Mouse (Mus musculus) embryonic facial prominence, embryonic 11.5 days (tissue): Measurements from ENCODE around the gene Nle1. TPM values are rescaled to one million over a fixed set of nuclear protein-coding genes. Genes with fewer than 3 reads are reported as not detected.

Experiments used
- ATAC-seq: fragments of 200-750 bp; cut with Nextera tagmentation; replicated peaks from 2 replicates; pipeline ENCODE4 v1.8.0; 2017; ENCODE audit warnings: low read depth; ENCODE audit not compliant: insufficient number of reproducible peaks, low FRiP score, low TSS enrichment
- DNase-seq: peaks from one replicate; pipeline ENCODE4 v3.0.0-alpha.2; 2015; ENCODE audit warnings: low spot score
- H3K27ac ChIP-seq: fragments of 300-500 bp; sonication (generic); replicated peaks from 2 replicates; pipeline ENCODE4 v1.5.1; 2014; ENCODE audit warnings: mild to moderate bottlenecking, low read depth, low read length, control low read depth
- H3K27me3 ChIP-seq: fragments of 300-500 bp; sonication (generic); 2 replicates; pipeline ENCODE4 v1.6.1; 2014; ENCODE audit warnings: mild to moderate bottlenecking, low read length, moderate library complexity, mixed read lengths; ENCODE audit not compliant: control insufficient read depth, insufficient read depth
- H3K36me3 ChIP-seq: fragments of 300-500 bp; sonication (generic); replicated peaks from 2 replicates; pipeline ENCODE4 v1.6.1; 2014; ENCODE audit warnings: low read depth, mild to moderate bottlenecking, low read length, moderate library complexity, mixed read lengths; ENCODE audit not compliant: control insufficient read depth, insufficient read depth
- H3K4me1 ChIP-seq: fragments of 300-500 bp; sonication (generic); 2 replicates; pipeline ENCODE4 v1.6.1; 2014; ENCODE audit warnings: low read length, mixed read lengths; ENCODE audit not compliant: control insufficient read depth, insufficient read depth
- H3K4me2 ChIP-seq: fragments of 300-500 bp; sonication (generic); 2 replicates; pipeline ENCODE4 v1.6.1; 2014; ENCODE audit warnings: low read depth, mild to moderate bottlenecking, control low read depth, low read length, moderate library complexity
- H3K4me3 ChIP-seq: fragments of 300-500 bp; sonication (generic); 2 replicates; pipeline ENCODE4 v1.5.1; 2014; ENCODE audit warnings: low read depth, low read length, control low read depth
- H3K9ac ChIP-seq: fragments of 300-500 bp; sonication (generic); replicated peaks from 2 replicates; pipeline ENCODE4 v1.6.1; 2014; ENCODE audit warnings: mild to moderate bottlenecking, control low read depth, low read length
- H3K9me3 ChIP-seq: fragments of 300-500 bp; sonication (generic); replicated peaks from 2 replicates; pipeline ENCODE4 v1.6.1; 2016; ENCODE audit warnings: mild to moderate bottlenecking, low read length, inconsistent platforms, mixed read lengths; ENCODE audit not compliant: control insufficient read depth
- WGBS: fragments of 180-500 bp; shearing (Covaris S2); extraction: QIAGEN DNeasy Blood & Tissue Kit; methylation state at CpG from one replicate; pipeline ENCODE4 v1.1.7; 2014; 5-methylcytosine and 5-hydroxymethylcytosine counted together
- polyA plus RNA-seq: library from polyadenylated mRNA; unstranded; fragments of >200 nt; fragmentation: Nextera tagmentation; extraction: Ambion mirVana; gene quantifications from 2 replicates; pipeline ENCODE4 v1.2.1, GENCODE M21; 2014

Gene Nle1
- polyA plus RNA-seq, 1 experiment from 2014 or later = 23.2 TPM

DNA sequence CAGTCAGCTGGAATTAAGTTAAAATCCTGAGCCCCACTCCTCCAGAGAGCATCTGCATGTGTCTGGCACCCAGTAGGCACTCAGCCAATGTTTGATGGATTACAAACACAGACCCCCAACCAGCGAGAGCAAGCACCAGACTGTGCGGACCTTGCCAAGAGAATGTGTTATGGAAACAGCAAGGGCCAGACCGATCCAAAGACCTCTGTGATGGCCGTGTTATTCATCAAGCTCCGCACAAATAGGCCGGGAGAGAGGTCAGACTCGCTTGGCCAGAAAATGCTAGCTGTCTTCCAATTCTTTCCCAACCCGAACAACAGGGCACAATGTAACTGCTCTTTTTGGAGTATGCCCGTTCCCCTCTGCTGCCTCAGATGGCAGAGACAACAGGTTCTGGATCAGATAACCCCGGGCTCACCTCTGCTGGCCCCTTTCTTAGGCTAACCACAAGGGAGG, 19.7 kb downstream of the Nle1 start:
- Histone ChIP-seq H3K4me2 (no peak overlapping the region), H3K4me1 (no peaks in the 10 kb centered on the region), H3K9me3 (no peaks in the 10 kb centered on the region), H3K36me3 (no peaks in the 10 kb centered on the region), H3K27me3 (no peaks in the 10 kb centered on the region), H3K9ac (no peak overlapping the region), H3K27ac (no peak overlapping the region), H3K4me3 (no peak overlapping the region)
- ATAC-seq = no peak
- DNase-seq = no peak
- 68% methylated on average over 10 of the region's 10 CpGs for WGBS

DNA sequence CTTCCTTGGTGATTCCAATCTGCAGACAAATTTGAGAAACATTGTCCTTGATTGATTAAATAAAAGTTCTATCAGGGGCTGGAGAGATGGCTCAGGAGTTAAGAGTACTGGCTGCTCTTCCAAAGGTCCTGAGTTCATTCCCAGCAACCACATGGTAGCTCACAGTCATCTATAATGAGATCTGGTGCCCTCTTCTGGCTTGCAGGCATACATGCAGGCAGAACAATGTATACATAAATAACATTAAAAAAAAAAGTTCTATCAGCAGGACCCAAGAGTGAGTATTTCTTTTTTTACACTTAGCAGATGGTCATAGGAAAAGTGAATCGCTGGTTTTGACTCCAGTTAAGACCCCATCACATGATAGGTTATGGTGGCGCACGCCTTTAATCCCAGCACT, 21.7 kb downstream of the Nle1 start:
- H3K27me3 ChIP-seq = no peaks in the 10 kb centered on the region
- no peak overlapping the region for H3K27ac ChIP-seq
- 90% methylated on average over 3 of the region's 3 CpGs for WGBS
- no peak overlapping the region for H3K4me2 ChIP-seq
- H3K4me1 ChIP-seq = no peaks in the 10 kb centered on the region
- no peaks in the 10 kb centered on the region for H3K9me3 ChIP-seq
- ATAC-seq (no peak), DNase-seq (peak; percentile 10)
- no peak overlapping the region for H3K4me3 ChIP-seq
- no peaks in the 10 kb centered on the region for H3K36me3 ChIP-seq
- no peak overlapping the region for H3K9ac ChIP-seq

DNA sequence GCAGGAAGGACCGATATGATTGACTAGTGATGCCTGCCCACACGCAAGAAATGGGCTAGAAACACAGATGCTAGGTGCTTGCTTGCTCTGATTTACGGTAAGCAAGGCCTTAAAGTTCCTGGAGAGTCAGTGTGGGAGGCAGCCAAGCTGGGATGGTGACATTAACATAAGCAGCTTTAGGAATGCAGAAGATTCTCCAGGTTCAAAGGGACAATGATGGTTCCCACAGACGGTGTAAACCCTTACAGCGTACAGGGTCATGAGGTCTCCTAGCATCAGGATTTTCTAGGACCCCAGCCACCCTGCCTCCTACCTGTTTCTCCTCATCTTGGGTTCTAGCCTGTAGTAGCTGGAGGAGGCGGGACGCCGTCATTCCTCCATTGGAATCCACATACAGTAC, 25.0 kb downstream of the Nle1 start:
- 69% methylated on average over 8 of the region's 8 CpGs for WGBS
- no peak for ATAC-seq
- H3K27me3 ChIP-seq = no peaks in the 10 kb centered on the region
- no peak overlapping the region for H3K9ac ChIP-seq
- H3K4me2 ChIP-seq = no peak overlapping the region
- no peaks in the 10 kb centered on the region for H3K9me3 ChIP-seq
- H3K4me1 ChIP-seq = no peaks in the 10 kb centered on the region
- no peak overlapping the region for H3K27ac ChIP-seq
- H3K4me3 ChIP-seq = no peak overlapping the region
- no peaks in the 10 kb centered on the region for H3K36me3 ChIP-seq
- DNase-seq = no peak

DNA sequence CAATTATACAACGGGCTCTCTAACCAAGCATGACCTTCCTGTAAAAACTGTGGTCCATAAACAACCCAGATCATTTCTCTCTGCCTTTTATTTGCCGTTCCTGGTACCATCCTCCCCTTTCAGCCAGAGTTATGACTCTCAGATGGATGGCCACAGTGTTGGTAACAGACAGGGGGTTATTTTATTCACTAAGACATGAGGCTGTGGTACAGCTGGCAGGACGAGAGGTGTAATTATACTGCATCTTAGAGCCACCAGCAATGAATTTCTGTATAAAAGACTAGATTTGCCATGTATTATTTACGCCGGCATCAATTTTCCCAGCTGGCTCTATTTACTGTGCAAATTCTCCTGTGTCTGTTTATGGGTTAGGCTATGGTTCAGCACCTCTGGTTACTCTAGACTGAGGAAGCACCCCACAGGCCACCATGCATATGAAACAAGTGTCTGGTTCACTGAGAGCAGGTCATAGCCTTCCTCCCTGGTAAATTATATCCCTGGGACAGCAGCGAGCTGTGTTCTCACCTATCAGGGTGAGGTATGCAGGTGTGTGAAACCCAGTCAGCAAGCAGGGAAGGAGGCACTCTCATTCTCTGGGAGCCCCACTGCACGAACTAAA, 30.4 kb downstream of the Nle1 start:
- WGBS = 88% methylated on average over 7 of the region's 7 CpGs
- Histone ChIP-seq H3K27ac (no peak overlapping the region), H3K4me1 (no peaks in the 10 kb centered on the region), H3K9me3 (no peaks in the 10 kb centered on the region), H3K4me3 (no peak overlapping the region), H3K9ac (no peak overlapping the region), H3K4me2 (no peak overlapping the region), H3K27me3 (no peaks in the 10 kb centered on the region), H3K36me3 (no peaks in the 10 kb centered on the region)
- no peak for DNase-seq
- ATAC-seq = no peak

DNA sequence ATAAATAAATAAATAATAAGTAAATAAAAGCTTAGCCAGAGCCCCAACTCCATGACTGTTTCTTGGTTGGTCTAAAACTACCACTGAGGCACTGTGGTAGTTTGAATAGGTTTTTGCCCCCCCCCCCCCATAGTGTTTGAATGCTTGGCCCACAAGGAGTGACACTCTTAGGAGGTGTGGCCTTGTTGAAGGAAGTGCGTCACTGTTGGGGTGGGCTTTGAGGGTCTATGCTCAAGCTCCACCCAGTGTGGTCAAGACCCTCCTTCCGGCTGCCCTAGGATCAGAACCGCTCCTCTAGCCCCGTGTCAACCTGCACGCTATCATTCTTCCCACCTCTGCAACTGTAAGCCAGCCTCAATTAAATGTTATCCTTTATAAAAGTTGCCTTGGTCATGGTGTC, 32.6 kb downstream of the Nle1 start:
- 83% methylated on average over 5 of the region's 5 CpGs for WGBS
- DNase-seq = no peak
- H3K4me1 ChIP-seq = no peaks in the 10 kb centered on the region

DNA sequence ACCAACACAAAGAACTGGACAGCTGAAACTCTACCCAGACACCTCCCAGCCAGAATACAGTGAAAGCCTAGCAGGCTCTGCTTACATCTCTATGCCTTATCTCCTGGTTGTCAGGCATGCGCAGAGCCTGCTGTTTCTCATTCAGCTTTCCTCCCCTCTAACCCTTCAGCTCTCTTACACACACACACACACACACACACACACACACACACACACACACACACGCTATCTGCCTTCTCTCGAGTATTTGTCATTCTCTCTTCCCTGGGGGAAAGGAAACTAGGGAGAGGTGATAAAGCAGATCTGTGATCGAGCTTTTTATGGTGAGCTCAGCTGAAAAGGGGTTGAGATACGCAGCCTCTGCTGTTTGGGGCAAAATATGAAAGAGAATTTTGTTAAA, 33.3 kb downstream of the Nle1 start:
- ATAC-seq (no peak), DNase-seq (no peak)
- 79% methylated on average over 5 of the region's 5 CpGs for WGBS
- Histone ChIP-seq H3K27me3 (no peaks in the 10 kb centered on the region), H3K36me3 (no peaks in the 10 kb centered on the region), H3K4me1 (no peaks in the 10 kb centered on the region; the same call in 1 of the 2 replicates), H3K4me3 (no peak overlapping the region), H3K9me3 (no peaks in the 10 kb centered on the region), H3K4me2 (no peak overlapping the region), H3K9ac (no peak overlapping the region), H3K27ac (no peak overlapping the region)

More for the DNA sequence above, 32.6 kb downstream of the Nle1 start:
- Histone ChIP-seq H3K27me3 (no peaks in the 10 kb centered on the region), H3K9me3 (no peaks in the 10 kb centered on the region), H3K9ac (no peak overlapping the region), H3K4me3 (no peak overlapping the region), H3K27ac (no peak overlapping the region), H3K4me2 (no peak overlapping the region), H3K36me3 (no peaks in the 10 kb centered on the region)
- ATAC-seq = no peak

DNA sequence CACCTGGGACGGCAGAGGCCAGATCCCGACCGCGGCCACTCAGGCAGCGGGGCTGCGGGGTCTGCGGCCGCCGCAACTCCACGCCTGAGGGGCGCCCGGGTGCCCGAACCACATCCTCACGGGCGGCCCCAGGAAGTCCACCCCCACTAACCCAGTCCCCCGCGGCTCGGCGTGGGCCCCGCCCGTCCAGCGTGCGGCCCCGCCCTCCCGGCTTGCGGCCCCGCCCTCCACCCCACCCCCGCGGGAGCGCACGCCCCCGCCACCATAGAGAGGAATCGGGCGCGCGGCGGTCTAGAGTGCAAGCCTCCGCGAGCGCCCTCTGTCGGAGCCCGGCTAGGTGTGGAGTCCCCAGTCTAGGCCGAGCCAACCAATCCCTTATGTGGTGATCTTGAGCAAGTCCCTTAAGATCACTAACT, 37.2 kb downstream of the Nle1 start, which contains the start of gene Rffl:
TSS of gene Rffl (minus strand) at position 180 of the 416 bp plus-strand sequence.
- ATAC-seq = peak; percentile 96
- H3K27ac ChIP-seq = no peak within 1 kb of the TSS
- WGBS = under 1% methylated on average over 43 of the region's 43 CpGs

DNA sequence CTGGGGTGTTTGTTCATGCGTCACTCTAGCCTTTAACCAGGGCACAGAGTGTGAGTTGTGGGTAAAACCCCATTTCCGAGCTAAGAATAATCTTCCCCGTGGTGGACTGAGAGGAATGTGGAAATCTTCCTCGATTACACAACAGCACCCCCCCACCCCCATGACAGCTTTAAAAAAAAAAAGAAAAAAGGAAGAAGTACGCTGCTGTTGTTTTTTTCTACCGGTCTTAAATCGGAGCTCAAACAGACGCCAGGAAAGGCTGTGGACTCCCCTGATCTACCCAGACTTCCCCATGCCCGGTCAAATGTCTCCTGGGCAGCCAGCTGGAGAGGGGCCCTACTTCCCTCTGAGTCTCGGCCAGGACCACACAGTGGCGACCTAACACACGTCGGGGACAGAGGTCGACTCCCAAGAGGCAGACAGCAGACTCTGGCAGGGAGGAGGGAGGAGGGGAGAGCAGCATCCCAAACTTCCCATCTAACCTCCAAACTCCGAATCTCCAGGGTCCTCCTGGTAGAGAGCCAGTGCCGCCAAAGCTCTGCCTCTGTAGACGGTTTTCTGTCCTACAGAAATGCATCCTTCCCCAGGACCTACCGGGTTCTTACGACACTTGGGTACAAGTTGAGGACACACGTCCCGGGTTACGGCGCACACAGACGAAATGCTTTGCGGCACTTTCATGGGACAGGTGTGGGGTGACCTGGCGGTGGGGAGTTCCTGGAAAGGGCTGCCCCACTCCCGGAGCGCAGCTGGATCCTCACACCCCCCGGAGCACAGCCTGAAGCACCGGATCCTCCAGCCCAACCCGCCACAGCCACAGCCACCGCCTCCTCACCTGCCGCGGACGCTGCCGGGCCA, 37.8 kb downstream of the Nle1 start:
- no peaks in the 10 kb centered on the region; the same call in 1 of the 2 replicates for H3K4me1 ChIP-seq
- no peaks in the 10 kb centered on the region for H3K9me3 ChIP-seq
- H3K27ac ChIP-seq = no peak overlapping the region
- H3K36me3 ChIP-seq = no peaks in the 10 kb centered on the region
- ATAC-seq (peak; percentile 58; the same call in 1 of the 2 replicates), DNase-seq (peak; percentile 43)
- peak overlapping the region; percentile 75 for H3K9ac ChIP-seq
- 5% methylated on average over 36 of the region's 36 CpGs for WGBS
- peak overlapping the region; percentile 86 for H3K4me2 ChIP-seq
- H3K4me3 ChIP-seq = peak overlapping the region; percentile 77
- no peaks in the 10 kb centered on the region for H3K27me3 ChIP-seq

More for the DNA sequence above, 37.2 kb downstream of the Nle1 start, which contains the start of gene Rffl:
- no peaks in the 10 kb centered on the region; the same call in 1 of the 2 replicates for H3K4me1 ChIP-seq
- no peaks in the 10 kb centered on the region for H3K36me3 ChIP-seq
- no peaks in the 10 kb centered on the region for H3K27me3 ChIP-seq
- H3K9ac ChIP-seq = peak within 1 kb of the TSS; percentile 75
- H3K4me3 ChIP-seq = peak within 1 kb of the TSS; percentile 77
- peak within 1 kb of the TSS; percentile 86 for H3K4me2 ChIP-seq
- H3K9me3 ChIP-seq = no peaks in the 10 kb centered on the region
- peak; percentile 97 for DNase-seq
